Mouse (Mus musculus) limb, embryonic 14.5 days (tissue): Measurements from ENCODE around the gene Csnk2b. TPM values are rescaled to one million over a fixed set of nuclear protein-coding genes. Genes with fewer than 3 reads are reported as not detected.
"Not testable (repeated sequence)": the region's sequence is repeated elsewhere in the genome, so short reads cannot be mapped to it uniquely, and the experiment has no call there.

Experiments
- ATAC-seq: fragments of 200-750 bp; cut with Nextera tagmentation; 2 replicates; pipeline ENCODE4 v1.8.0; 2017; ENCODE audit warnings: low read depth, moderate number of reproducible peaks, moderate TSS enrichment; ENCODE audit not compliant: low FRiP score
- DNase-seq: peaks from one replicate; pipeline ENCODE4 v3.0.0-alpha.2; 2015; ENCODE audit warnings: low spot score
- H3K27ac ChIP-seq: fragments of 300-500 bp; sonication (generic); replicated peaks from 2 replicates; pipeline ENCODE4 v1.5.1; 2014; ENCODE audit warnings: low read depth, mild to moderate bottlenecking, low read length, moderate library complexity, mixed read lengths
- H3K27me3 ChIP-seq: fragments of 300-500 bp; sonication (generic); 2 replicates; pipeline ENCODE4 v1.6.1; 2014; ENCODE audit warnings: low read length, mixed read lengths; ENCODE audit not compliant: control insufficient read depth, insufficient read depth
- H3K36me3 ChIP-seq: fragments of 300-500 bp; sonication (generic); 2 replicates; pipeline ENCODE4 v1.6.1; 2014; ENCODE audit warnings: mild to moderate bottlenecking, low read length, moderate library complexity, mixed read lengths; ENCODE audit not compliant: control insufficient read depth, insufficient read depth
- H3K4me1 ChIP-seq: fragments of 300-500 bp; sonication (generic); 2 replicates; pipeline ENCODE4 v1.6.1; 2014; ENCODE audit warnings: antibody characterized with exemption, low read length, mixed read lengths; ENCODE audit not compliant: control insufficient read depth, insufficient read depth
- H3K4me2 ChIP-seq: fragments of 300-500 bp; sonication (generic); replicated peaks from 2 replicates; pipeline ENCODE4 v1.6.1; 2014; ENCODE audit warnings: low read depth, mild to moderate bottlenecking, low read length, moderate library complexity; ENCODE audit not compliant: severe bottlenecking
- H3K4me3 ChIP-seq: fragments of 300-500 bp; sonication (generic); replicated peaks from 2 replicates; pipeline ENCODE4 v1.5.1; 2014; ENCODE audit warnings: low read length
- H3K9ac ChIP-seq: fragments of 300-500 bp; sonication (generic); 2 replicates; pipeline ENCODE4 v1.6.1; 2014; ENCODE audit warnings: mild to moderate bottlenecking, low read depth, low read length, moderate library complexity; ENCODE audit not compliant: severe bottlenecking
- H3K9me3 ChIP-seq: fragments of 300-500 bp; sonication (generic); 2 replicates; pipeline ENCODE4 v1.6.1; 2016; ENCODE audit warnings: low read length; ENCODE audit not compliant: control insufficient read depth
- POLR2A ChIP-seq: fragments of 200-500 bp; IDR thresholded peaks from 2 replicates; pipeline ENCODE4 v1.8.0; 2012; ENCODE audit warnings: inconsistent platforms, mild to moderate bottlenecking, moderate library complexity, borderline replicate concordance; ENCODE audit not compliant: insufficient read depth, insufficient read length; ENCODE audit errors: extremely low read depth
- WGBS: fragments of 180-500 bp; shearing (Covaris S2); extraction: QIAGEN DNeasy Blood & Tissue Kit; methylation state at CpG from one replicate; pipeline ENCODE4 v1.1.7; 2014; 5-methylcytosine and 5-hydroxymethylcytosine counted together
- polyA plus RNA-seq, 2 experiments: library from polyadenylated mRNA; depleted of rRNA in 1 of 2; stranded (reverse) in 1 of 2; unstranded in 1 of 2; fragments of >200 nt; fragmentation: Nextera tagmentation in 1 of 2; extraction: Ambion mirVana in 1 of 2; gene quantifications; 2 replicates each; pipeline versions ENCODE4 v1.2.1 to v1.2.3; 2012 to 2014

Csnk2b gene
- polyA plus RNA-seq, 2 experiments, result 181 to 308 TPM

GRCm38 (mm10) chr17:35126206-35126611, 4.4 kb upstream of the Csnk2b start, which contains the start of gene D17H6S53E:
Gene D17H6S53E, plus strand, starts transcription at chr17:35126373.
- Histone ChIP-seq H3K27me3 (no peaks in the 10 kb centered on the region), H3K4me1 (peaks cover 16% of the 10 kb centered on the region), H3K27ac (peak within 1 kb of the TSS; percentile 74), H3K9me3 (no peaks in the 10 kb centered on the region), H3K4me2 (peak within 1 kb of the TSS; percentile 84), H3K36me3 (peaks cover 25% of the 10 kb centered on the region), H3K4me3 (peak within 1 kb of the TSS; percentile 62), H3K9ac (peak within 1 kb of the TSS; percentile 77)
- peak; percentile 60 for ATAC-seq
- TF ChIP-seq POLR2A, result peak; percentile 62; the same call in 1 of the 2 replicates
- DNase-seq, result peak; percentile 66
- WGBS, result under 1% methylated on average over 24 of the region's 36 CpGs

- peak overlapping the region; percentile 84 for H3K4me2 ChIP-seq
- no peaks in the 10 kb centered on the region for H3K27me3 ChIP-seq
- no peaks in the 10 kb centered on the region for H3K9me3 ChIP-seq
- peak overlapping the region; percentile 74 for H3K27ac ChIP-seq
- ATAC-seq (no peak), DNase-seq (no peak)
- peaks cover 25% of the 10 kb centered on the region for H3K36me3 ChIP-seq
- H3K4me3 ChIP-seq, result peak overlapping the region; percentile 62
- H3K9ac ChIP-seq, result peak overlapping the region; percentile 77
- WGBS, result 25% methylated on average over 6 of the region's 6 CpGs
- no peak for TF ChIP-seq POLR2A
- H3K4me1 ChIP-seq, result peaks cover 16% of the 10 kb centered on the region
Observed at GRCm38 (mm10) chr17:35125578-35125977, 3.7 kb upstream of the Csnk2b start.

GRCm38 (mm10) chr17:35125081-35125480, 3.2 kb upstream of the Csnk2b start:
- no peak for TF ChIP-seq POLR2A
- no peaks in the 10 kb centered on the region for H3K27me3 ChIP-seq
- DNase-seq (no peak), ATAC-seq (no peak)
- no peak overlapping the region; the same call in 1 of the 2 replicates for H3K9ac ChIP-seq
- H3K9me3 ChIP-seq, result no peaks in the 10 kb centered on the region
- H3K4me1 ChIP-seq, result peaks cover 19% of the 10 kb centered on the region
- H3K27ac ChIP-seq, result no peak overlapping the region
- WGBS, result 90% methylated on average over 1 of the region's 1 CpGs
- no peak overlapping the region for H3K4me2 ChIP-seq
- peaks cover 20% of the 10 kb centered on the region for H3K36me3 ChIP-seq
- no peak overlapping the region; the same call in 1 of the 2 replicates for H3K4me3 ChIP-seq

- not testable (repeated sequence) for ATAC-seq, H3K27ac ChIP-seq, H3K27me3 ChIP-seq, H3K9ac ChIP-seq, H3K4me2 ChIP-seq, H3K9me3 ChIP-seq, DNase-seq, H3K4me3 ChIP-seq
- WGBS, result 91% methylated on average over 12 of the region's 12 CpGs
- Histone ChIP-seq H3K4me1 (peaks cover 23% of the 10 kb centered on the region), H3K36me3 (peaks cover 26% of the 10 kb centered on the region)
Observed at GRCm38 (mm10) chr17:35124261-35124896, 2.5 kb upstream of the Csnk2b start.

- H3K36me3 ChIP-seq, result peaks cover 30% of the 10 kb centered on the region
- ATAC-seq, H3K27me3 ChIP-seq, H3K9me3 ChIP-seq, H3K4me2 ChIP-seq, H3K27ac ChIP-seq, H3K4me3 ChIP-seq, H3K9ac ChIP-seq, DNase-seq: not testable (repeated sequence)
- H3K4me1 ChIP-seq, result peaks cover 23% of the 10 kb centered on the region
- WGBS, result 94% methylated on average over 9 of the region's 9 CpGs
Observed at GRCm38 (mm10) chr17:35123287-35123686, 1.4 kb upstream of the Csnk2b start.
